Mouse (Mus musculus) lung, postnatal 4 days (tissue): ENCODE data around the gene Nos3.

Source experiments
- DNase-seq, 2 experiments: peaks; one replicate each; pipeline ENCODE4 v3.0.0; 2021

The Nos3 gene

GRCm38 (mm10) chr5:24364508-24364907 lies at the start of gene Nos3:
Gene Nos3 (plus strand): TSS chr5:24364810.
- peak; percentile 67 to 83 for DNase-seq

- no peak for DNase-seq
Observed at GRCm38 (mm10) chr5:24319776-24320466, 44.7 kb upstream of the Nos3 start.

- DNase-seq: no peak
Observed at GRCm38 (mm10) chr5:24320467-24320813, 44.2 kb upstream of the Nos3 start.

- DNase-seq: no peak
Observed at GRCm38 (mm10) chr5:24320894-24321293, 43.7 kb upstream of the Nos3 start.

- DNase-seq: no peak
Observed at GRCm38 (mm10) chr5:24321711-24322682, 42.6 kb upstream of the Nos3 start.

GRCm38 (mm10) chr5:24325251-24325650 lies 39.4 kb upstream of the Nos3 start:
- peak in 1 of 2 experiments; percentile 20 for DNase-seq

- peak in 1 of 2 experiments; percentile 23 for DNase-seq
Observed at GRCm38 (mm10) chr5:24326166-24326841, 38.3 kb upstream of the Nos3 start.

GRCm38 (mm10) chr5:24326842-24327417 lies 37.7 kb upstream of the Nos3 start:
- DNase-seq: peak; percentile 60 to 81

- no peak for DNase-seq
Observed at GRCm38 (mm10) chr5:24328813-24329211, 35.8 kb upstream of the Nos3 start.

GRCm38 (mm10) chr5:24329212-24329964 lies 35.2 kb upstream of the Nos3 start:
- DNase-seq: peak; percentile 70 to 81

- no peak for DNase-seq
Observed at GRCm38 (mm10) chr5:24329965-24330298, 34.7 kb upstream of the Nos3 start.

- no peak for DNase-seq
Observed at GRCm38 (mm10) chr5:24332401-24332800, 32.2 kb upstream of the Nos3 start.

- peak; percentile 53 to 77 for DNase-seq
Observed at GRCm38 (mm10) chr5:24334749-24335148, 29.9 kb upstream of the Nos3 start.

- DNase-seq: peak; percentile 75 to 77
Observed at GRCm38 (mm10) chr5:24335888-24336511, 28.6 kb upstream of the Nos3 start.

GRCm38 (mm10) chr5:24337366-24337765 lies 27.2 kb upstream of the Nos3 start:
- peak; percentile 70 to 88 for DNase-seq

GRCm38 (mm10) chr5:24337821-24338220 lies 26.8 kb upstream of the Nos3 start:
- DNase-seq: peak in 1 of 2 experiments; percentile 34

- no peak for DNase-seq
Observed at GRCm38 (mm10) chr5:24342205-24342963, 22.2 kb upstream of the Nos3 start.

GRCm38 (mm10) chr5:24342966-24343365 lies 21.6 kb upstream of the Nos3 start:
- no peak for DNase-seq

GRCm38 (mm10) chr5:24343379-24343778 lies 21.2 kb upstream of the Nos3 start:
- no peak for DNase-seq

- no peak for DNase-seq
Observed at GRCm38 (mm10) chr5:24343977-24344436, 20.6 kb upstream of the Nos3 start.
